Mouse (Mus musculus) heart, adult 8-10 months (tissue): ENCODE data around the gene Aurkaip1. TPM values are rescaled to one million over a fixed set of nuclear protein-coding genes. Genes with fewer than 3 reads are reported as not detected.

Experiments
- DNase-seq: peaks from one replicate; pipeline ENCODE4 v3.0.0; 2022; ENCODE audit warnings: low spot score
- microRNA-seq: library from miRNA; unstranded; fragments of <30 nt; microRNA quantifications from one replicate; pipeline ENCODE4 v1.2.0, GENCODE M21; 2022
- total RNA-seq, 4 experiments: library from RNA; stranded (reverse); gene quantifications; 2 replicates each; pipeline ENCODE4 v1.2.4; 2022

The Aurkaip1 gene
- total RNA-seq, 4 experiments from 2014 or later = 112 to 128 (median 117) TPM

DNA sequence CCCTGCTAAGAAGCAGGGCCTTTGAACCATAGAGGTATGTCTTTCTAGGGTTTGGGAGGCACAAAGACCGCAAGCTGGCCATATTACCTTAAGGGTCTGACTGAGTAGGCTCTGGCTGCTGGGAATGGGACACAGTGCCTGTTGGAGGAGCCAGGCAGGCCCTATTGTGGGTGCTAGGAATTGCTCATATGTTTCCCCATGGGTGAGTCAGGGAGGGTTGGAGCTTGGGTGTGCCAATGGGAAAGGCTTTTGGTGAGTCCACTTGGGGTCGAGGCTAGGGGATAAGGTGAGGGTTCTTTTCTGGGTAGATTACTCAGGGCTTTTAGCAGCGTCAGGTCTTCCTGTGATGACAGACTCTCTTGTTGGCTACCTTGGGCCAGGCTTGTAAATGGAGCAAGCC, 20.3 kb downstream of the Aurkaip1 start:
- no peak for DNase-seq

- DNase-seq = no peak
Observed at GRCm38 (mm10) chr4:155851951-155852411, 20.9 kb downstream of the Aurkaip1 start.

DNA sequence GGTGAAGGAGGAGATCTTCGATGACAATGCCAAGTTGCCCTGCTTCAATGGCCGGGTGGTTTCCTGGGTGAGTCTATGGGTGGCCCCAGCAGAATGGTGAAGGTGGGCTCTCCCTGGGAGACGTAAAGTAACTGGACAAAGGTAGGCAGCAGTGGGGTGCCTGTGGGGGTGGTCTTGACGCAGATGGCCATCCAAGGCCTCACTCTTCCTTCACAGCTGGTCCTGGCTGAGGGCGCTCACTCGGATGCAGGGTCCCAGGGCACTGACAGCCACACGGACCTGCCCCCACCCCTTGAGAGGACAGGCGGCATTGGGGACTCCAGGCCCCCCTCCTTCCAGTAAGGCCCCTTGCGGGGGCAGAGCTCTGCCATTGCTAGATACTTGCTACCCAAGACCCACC, 22.3 kb downstream of the Aurkaip1 start:
- no peak for DNase-seq

DNA sequence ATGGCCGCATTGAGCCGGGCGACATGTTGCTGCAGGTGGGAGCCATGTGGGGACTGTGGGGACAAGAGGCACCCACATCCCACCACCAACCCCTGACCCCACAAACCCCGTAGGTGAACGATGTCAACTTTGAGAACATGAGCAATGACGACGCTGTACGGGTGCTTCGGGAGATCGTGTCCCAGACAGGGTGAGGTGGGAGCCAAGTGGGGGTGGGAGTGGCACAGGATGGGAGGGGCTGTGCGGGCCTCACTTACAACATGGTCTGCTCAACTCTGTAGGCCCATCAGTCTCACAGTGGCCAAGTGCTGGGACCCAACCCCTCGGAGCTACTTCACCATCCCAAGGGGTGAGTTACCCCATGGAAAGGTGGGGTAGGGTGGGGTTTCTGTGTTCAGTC, 23.9 kb downstream of the Aurkaip1 start:
- DNase-seq = no peak

- no peak for DNase-seq
Observed at GRCm38 (mm10) chr4:155856071-155856470, 25.0 kb downstream of the Aurkaip1 start.

DNA sequence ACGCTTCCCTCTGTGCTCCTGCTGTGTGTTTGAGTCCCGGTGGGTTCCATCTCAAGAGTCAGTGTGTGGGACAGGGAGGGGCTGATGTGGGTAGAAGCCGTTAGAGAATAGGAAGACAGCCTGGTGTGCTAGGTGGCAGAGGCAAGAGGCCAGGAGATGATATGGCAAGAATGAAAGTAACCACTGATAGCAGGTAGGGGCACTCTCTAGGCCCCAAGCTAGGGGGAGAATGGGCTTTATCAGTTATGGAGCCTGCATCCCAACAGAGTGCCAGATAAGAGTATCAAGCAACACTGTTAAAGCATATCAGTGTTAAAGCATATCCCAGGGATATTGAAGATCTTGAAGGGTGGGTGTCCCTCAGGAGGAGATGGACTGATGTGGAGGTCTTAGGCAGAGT, 25.8 kb downstream of the Aurkaip1 start:
- no peak for DNase-seq

DNA sequence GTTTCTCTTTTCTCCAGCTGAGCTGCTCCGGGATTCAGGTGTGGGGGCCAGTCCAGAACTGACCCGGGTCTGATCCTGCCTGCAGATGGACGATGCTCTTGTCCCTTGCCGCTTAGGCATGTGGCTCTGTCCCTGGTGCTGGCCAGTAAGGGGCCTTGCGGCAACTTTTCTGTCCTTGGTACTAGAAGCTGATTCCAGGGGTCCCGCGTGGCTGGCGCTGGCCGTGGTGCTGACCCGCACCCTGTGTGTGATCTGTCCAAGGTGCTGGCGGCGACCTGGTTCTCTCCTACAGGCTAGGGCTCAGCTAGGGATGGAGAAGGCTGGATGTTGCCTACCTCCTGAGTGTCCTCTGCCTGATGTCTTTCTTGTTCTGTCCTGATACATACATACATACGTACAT, 28.2 kb downstream of the Aurkaip1 start:
- no peak for DNase-seq

DNA sequence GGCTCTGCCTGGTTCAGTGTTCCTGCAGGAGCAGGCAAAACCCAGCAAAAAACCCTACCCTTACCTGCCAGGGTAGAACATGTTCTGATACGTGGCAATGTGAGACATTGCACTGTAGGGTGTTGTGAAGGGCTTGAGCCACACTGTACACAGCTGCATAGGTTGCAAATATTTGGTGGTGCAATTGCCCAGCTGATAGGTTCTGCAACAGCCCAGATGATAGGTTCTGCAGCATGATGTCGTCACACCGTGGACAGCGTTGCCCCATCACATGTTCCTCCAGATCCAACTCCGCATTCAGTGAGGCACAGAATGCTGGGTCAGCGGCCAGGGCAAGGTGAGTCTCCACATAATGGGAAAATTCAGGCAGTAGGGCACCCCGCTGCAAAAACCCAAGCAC, 30.7 kb downstream of the Aurkaip1 start:
- no peak for DNase-seq

- no peak for DNase-seq
Observed at GRCm38 (mm10) chr4:155863001-155863400, 31.9 kb downstream of the Aurkaip1 start, which contains the start of gene Tas1r3. Gene Tas1r3, minus strand, starts transcription at chr4:155863362.

DNA sequence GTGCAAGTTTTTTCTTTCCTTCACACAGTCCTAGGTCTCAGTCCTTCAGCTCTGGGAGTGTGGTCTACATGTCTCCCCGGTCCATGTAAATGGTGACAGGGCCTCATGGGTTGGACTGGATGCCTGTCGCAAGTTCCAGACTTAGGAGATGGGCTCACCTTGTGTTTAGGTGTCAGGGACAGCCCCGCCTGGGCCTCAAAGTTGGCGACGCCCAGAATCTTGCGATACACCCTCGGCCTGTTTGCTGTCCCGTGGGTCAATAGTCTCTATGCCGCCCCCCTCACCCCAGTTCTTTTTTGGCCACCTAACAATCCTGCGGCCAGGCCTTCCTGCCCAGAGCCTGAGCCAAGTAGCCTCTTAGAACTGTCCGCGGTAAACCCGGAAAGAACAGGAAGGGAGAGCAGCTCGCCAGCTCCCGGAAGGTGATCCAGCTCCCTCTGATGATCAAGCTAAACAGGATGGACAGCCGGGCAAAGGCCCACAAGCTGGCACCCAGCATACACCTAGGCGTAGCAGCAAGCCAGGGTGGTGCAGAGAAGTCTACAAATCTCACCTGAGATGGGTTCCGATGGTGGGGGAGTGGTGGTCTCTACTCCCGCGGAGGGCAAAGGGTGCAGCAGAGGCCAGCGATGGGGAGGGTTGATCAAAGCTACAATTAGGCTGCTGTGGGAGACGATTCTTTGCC, 37.7 kb downstream of the Aurkaip1 start:
- no peak for DNase-seq

DNA sequence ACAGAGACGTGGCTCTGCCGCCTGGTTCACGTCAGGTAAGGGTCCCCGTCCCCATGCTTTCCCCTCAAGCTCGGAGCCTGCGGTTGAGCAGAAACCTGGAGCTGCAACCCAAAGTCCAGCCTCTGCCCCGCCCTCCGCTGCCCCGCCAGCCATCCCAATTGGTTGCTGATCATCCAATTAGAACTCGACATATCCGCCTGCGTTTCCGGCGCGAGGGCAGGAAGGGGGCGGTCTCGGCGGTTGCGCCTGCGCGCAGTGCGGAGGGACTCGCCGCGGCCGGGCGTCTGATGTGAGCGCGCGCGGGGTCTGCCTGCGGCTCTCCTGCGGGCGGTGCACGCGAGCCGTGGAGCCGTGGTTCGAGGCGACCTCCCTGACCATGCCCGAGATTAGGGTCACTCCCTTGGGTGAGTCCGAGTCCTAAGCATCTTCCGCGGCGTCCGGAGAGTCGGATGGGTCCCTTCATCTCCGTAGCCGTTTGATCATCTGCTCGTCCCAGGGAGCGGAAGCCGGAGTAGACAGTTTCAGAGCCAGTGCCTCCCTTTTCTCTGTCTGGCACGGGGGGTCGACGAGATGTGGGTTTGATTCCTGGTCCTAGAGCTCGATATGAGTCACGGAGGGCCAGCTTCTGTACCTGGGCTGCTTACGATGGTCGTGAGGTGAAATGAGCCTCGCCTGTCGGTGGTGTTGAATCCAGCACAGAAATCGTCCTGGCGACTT, 38.4 kb downstream of the Aurkaip1 start, which contains the start of the genes Cptp and Ints11:
Gene Cptp, minus strand, starts transcription at position 124 of the 717 bp plus-strand sequence.
Gene Ints11, plus strand, starts transcription at position 230 of the 717 bp plus-strand sequence.
- peak; percentile 98 for DNase-seq

GRCm38 (mm10) chr4:155871404-155871803, 40.3 kb downstream of the Aurkaip1 start:
- no peak for DNase-seq

Small RNA genes lying within 50 kb of the gene (microRNA-seq; reads per million reads assigned to microRNA genes)
- gene Gm27743 = not detected

Other genes starting within 250 kb of the Aurkaip1 start
- gene Slc35e2, start 229.9 kb upstream of the Aurkaip1 start, total RNA-seq = 1 to 10 TPM; 6.2 to 7.8 (median 6.9) TPM
- 10 to 100 TPM; 29.2 to 37.0 (median 30.2) TPM for gene Cdk11b, start 206.4 kb upstream of the Aurkaip1 start, total RNA-seq
- gene Gm10563, start 185.9 kb upstream of the Aurkaip1 start, total RNA-seq = not detected
- 1 to 10 TPM; 6.7 to 9.0 (median 7.4) TPM for gene Mmp23, start 177.9 kb upstream of the Aurkaip1 start, total RNA-seq
- 10 to 100 TPM; 25.4 to 30.1 (median 27.1) TPM for gene Mib2, start 162.1 kb upstream of the Aurkaip1 start, total RNA-seq
- gene Fndc10, start 136.9 kb upstream of the Aurkaip1 start, total RNA-seq = 1 to 10 TPM in 3 of 4 experiments, under 1 TPM in 1; 0.98 to 2.4 (median 1.3) TPM
- gene Ssu72, start 126.5 kb upstream of the Aurkaip1 start, total RNA-seq = 10 to 100 TPM; 43.2 to 53.5 (median 51.2) TPM
- under 1 TPM in 3 of 4 experiments, not detected in 1; 0.11 to 0.81 (median 0.13) TPM for gene Tmem240, start 96.5 kb upstream of the Aurkaip1 start, total RNA-seq
- 10 to 100 TPM; 34.9 to 45.7 (median 40.8) TPM for gene Atad3a, start 70.2 kb upstream of the Aurkaip1 start, total RNA-seq
- gene Vwa1, start 56.6 kb upstream of the Aurkaip1 start, total RNA-seq = 1 to 10 TPM; 5.6 to 9.8 (median 8.1) TPM
- 1 to 10 TPM in 1 of 4 experiments, under 1 TPM in 3; 0.66 to 1.1 (median 0.81) TPM for gene Tmem88b, start 45.4 kb upstream of the Aurkaip1 start, total RNA-seq
- gene Ankrd65, start 40.8 kb upstream of the Aurkaip1 start, total RNA-seq = not detected
- gene Mrpl20, start 28.4 kb upstream of the Aurkaip1 start, total RNA-seq = 10 to 100 TPM; 78.5 to 86.8 (median 80.6) TPM
- 10 to 100 TPM; 20.3 to 30.7 (median 26.2) TPM for gene Ccnl2, start 18.8 kb upstream of the Aurkaip1 start, total RNA-seq
- gene Mxra8, start 8.4 kb downstream of the Aurkaip1 start, total RNA-seq = 10 to 100 TPM; 19.7 to 30.4 (median 24.4) TPM
- gene Dvl1, start 16.1 kb downstream of the Aurkaip1 start, total RNA-seq = 10 to 100 TPM; 41.3 to 50.7 (median 49.8) TPM
- under 1 TPM; 0.17 to 0.19 (median 0.19) TPM for gene Tas1r3, start 32.1 kb downstream of the Aurkaip1 start, total RNA-seq
- 1 to 10 TPM; 7.3 to 9.9 (median 8.6) TPM for gene Cptp, start 38.2 kb downstream of the Aurkaip1 start, total RNA-seq
- gene Ints11, start 38.3 kb downstream of the Aurkaip1 start, total RNA-seq = 10 to 100 TPM; 13.9 to 14.5 (median 14.1) TPM
- 10 to 100 TPM in 3 of 4 experiments, 1 to 10 TPM in 1; 9.6 to 11.9 (median 10.9) TPM for gene Pusl1, start 60.5 kb downstream of the Aurkaip1 start, total RNA-seq
- 10 to 100 TPM in 2 of 4 experiments, 1 to 10 TPM in 2; 9.5 to 13.8 (median 10.9) TPM for gene Acap3, start 60.5 kb downstream of the Aurkaip1 start, total RNA-seq
- 10 to 100 TPM; 46.5 to 51.6 (median 49.3) TPM for gene Ube2j2, start 112.6 kb downstream of the Aurkaip1 start, total RNA-seq
- gene C1qtnf12, start 131.0 kb downstream of the Aurkaip1 start, total RNA-seq = 10 to 100 TPM; 17.5 to 20.9 (median 18.4) TPM
- gene B3galt6, start 161.4 kb downstream of the Aurkaip1 start, total RNA-seq = 1 to 10 TPM; 2.6 to 3.2 (median 2.8) TPM
- 100 to 1,000 TPM in 1 of 4 experiments, 10 to 100 TPM in 3; 72.8 to 103 (median 87.1) TPM for gene Sdf4, start 161.6 kb downstream of the Aurkaip1 start, total RNA-seq
- gene Tnfrsf4, start 182.6 kb downstream of the Aurkaip1 start, total RNA-seq = not detected
- under 1 TPM in 2 of 4 experiments, not detected in 2; 0.25 to 0.75 TPM for gene Tnfrsf18, start 194.9 kb downstream of the Aurkaip1 start, total RNA-seq
- under 1 TPM in 1 of 4 experiments, not detected in 3; 0.28 TPM for gene Ttll10, start 228.1 kb downstream of the Aurkaip1 start, total RNA-seq